Mouse (Mus musculus) lung, embryonic 14.5 days (tissue): ENCODE data around the gene Slc25a42. TPM values are rescaled to one million over a fixed set of nuclear protein-coding genes. Genes with fewer than 3 reads are reported as not detected.

Source experiments
- ATAC-seq: fragments of 200-750 bp; cut with Nextera tagmentation; 2 replicates; pipeline ENCODE4 v1.8.0; 2017; ENCODE audit warnings: mild to moderate bottlenecking, moderate TSS enrichment, moderate library complexity; ENCODE audit not compliant: insufficient read depth
- DNase-seq: peaks from one replicate; pipeline ENCODE4 v3.0.0-alpha.2; 2015
- H3K27ac ChIP-seq: fragments of 300-500 bp; sonication (generic); 2 replicates; pipeline ENCODE4 v1.5.1; 2014; ENCODE audit warnings: low read depth, mild to moderate bottlenecking, moderate library complexity
- H3K27me3 ChIP-seq: fragments of 300-500 bp; sonication (generic); 2 replicates; pipeline ENCODE4 v1.6.1; 2014; ENCODE audit warnings: low read length, control low read depth; ENCODE audit not compliant: insufficient read depth
- H3K36me3 ChIP-seq: fragments of 300-500 bp; sonication (generic); 2 replicates; pipeline ENCODE4 v1.6.1; 2014; ENCODE audit warnings: control low read depth; ENCODE audit not compliant: insufficient read depth
- H3K4me1 ChIP-seq: fragments of 300-500 bp; sonication (generic); 2 replicates; pipeline ENCODE4 v1.6.1; 2014; ENCODE audit warnings: antibody characterized with exemption, control low read depth; ENCODE audit not compliant: insufficient read depth
- H3K4me2 ChIP-seq: fragments of 300-500 bp; sonication (generic); 2 replicates; pipeline ENCODE4 v1.6.1; 2014; ENCODE audit warnings: mild to moderate bottlenecking
- H3K4me3 ChIP-seq: fragments of 300-500 bp; sonication (generic); 2 replicates; pipeline ENCODE4 v1.5.1; 2014; ENCODE audit warnings: low read depth, low read length
- H3K9ac ChIP-seq: fragments of 300-500 bp; sonication (generic); 2 replicates; pipeline ENCODE4 v1.6.1; 2014
- H3K9me3 ChIP-seq: fragments of 300-500 bp; sonication (generic); 2 replicates; pipeline ENCODE4 v1.6.1; 2016; ENCODE audit warnings: low read depth, low read length, control low read depth
- CTCF ChIP-seq: IDR thresholded peaks from 2 replicates; pipeline ENCODE4 v1.5.1; 2016; ENCODE audit warnings: antibody characterized with exemption, low read depth
- WGBS: fragments of 180-500 bp; shearing (Covaris S2); extraction: QIAGEN DNeasy Blood & Tissue Kit; methylation state at CpG from one replicate; pipeline ENCODE4 v1.1.7; 2014; 5-methylcytosine and 5-hydroxymethylcytosine counted together
- polyA plus RNA-seq: library from polyadenylated mRNA; unstranded; fragments of >200 nt; fragmentation: Nextera tagmentation; extraction: Ambion mirVana; gene quantifications from 2 replicates; pipeline ENCODE4 v1.2.1, GENCODE M21; 2014

Slc25a42 gene
- polyA plus RNA-seq, 1 experiment from 2014 or later = 3.2 TPM

DNA sequence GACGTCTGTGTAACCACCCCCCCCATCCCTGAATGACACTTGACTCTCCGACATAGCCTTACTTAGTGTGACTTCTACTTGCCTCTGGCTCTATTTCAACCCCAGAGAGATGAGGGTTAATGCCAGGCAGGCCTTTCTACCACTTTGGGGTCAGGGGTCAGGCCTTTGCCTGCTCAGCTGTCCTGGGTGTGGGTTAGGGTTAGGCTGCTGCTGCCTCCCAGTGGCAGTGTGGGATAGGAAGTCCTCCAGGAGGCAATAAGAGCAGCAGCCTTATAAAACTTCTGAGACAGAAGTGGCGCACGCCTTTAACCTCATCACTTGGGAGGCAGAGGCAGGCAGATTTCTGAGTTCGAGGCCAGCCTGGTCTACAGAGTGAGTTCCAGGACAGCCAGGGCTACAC lies 28.5 kb upstream of the Slc25a42 start:
- H3K9me3 ChIP-seq = no peaks in the 10 kb centered on the region
- H3K4me3 ChIP-seq = no peak overlapping the region
- H3K27me3 ChIP-seq = no peaks in the 10 kb centered on the region
- DNase-seq = no peak
- peaks cover 4% of the 10 kb centered on the region; the same call in 1 of the 2 replicates for H3K4me1 ChIP-seq
- H3K36me3 ChIP-seq = peaks cover 86% of the 10 kb centered on the region
- H3K9ac ChIP-seq = no peak overlapping the region
- no peak for ATAC-seq
- no peak overlapping the region for H3K27ac ChIP-seq
- TF ChIP-seq CTCF = peak; percentile 17
- 88% methylated on average over 5 of the region's 5 CpGs for WGBS
- H3K4me2 ChIP-seq = no peak overlapping the region

- Histone ChIP-seq H3K9me3 (no peaks in the 10 kb centered on the region), H3K27ac (no peak overlapping the region), H3K9ac (no peak overlapping the region), H3K4me3 (no peak overlapping the region), H3K27me3 (no peaks in the 10 kb centered on the region), H3K4me2 (no peak overlapping the region), H3K4me1 (peaks cover 12% of the 10 kb centered on the region; the same call in 1 of the 2 replicates), H3K36me3 (peaks cover 62% of the 10 kb centered on the region)
- DNase-seq (no peak), ATAC-seq (no peak)
- 83% methylated on average over 2 of the region's 2 CpGs for WGBS
- no peak for TF ChIP-seq CTCF
Observed at GRCm38 (mm10) chr8:70237842-70238241, 25.7 kb upstream of the Slc25a42 start.

- ATAC-seq (no peak), DNase-seq (no peak)
- TF ChIP-seq CTCF = no peak
- H3K9ac ChIP-seq = peak overlapping the region; percentile 82
- H3K4me3 ChIP-seq = peak overlapping the region; percentile 79
- H3K36me3 ChIP-seq = peaks cover 41% of the 10 kb centered on the region
- H3K4me2 ChIP-seq = peak overlapping the region; percentile 96
- H3K27me3 ChIP-seq = no peaks in the 10 kb centered on the region
- no peaks in the 10 kb centered on the region for H3K9me3 ChIP-seq
- H3K27ac ChIP-seq = peak overlapping the region; percentile 94
- peaks cover 14% of the 10 kb centered on the region; the same call in 1 of the 2 replicates for H3K4me1 ChIP-seq
- 0% methylated on average over 15 of the region's 15 CpGs for WGBS
Observed at GRCm38 (mm10) chr8:70234781-70235128, 22.6 kb upstream of the Slc25a42 start.

DNA sequence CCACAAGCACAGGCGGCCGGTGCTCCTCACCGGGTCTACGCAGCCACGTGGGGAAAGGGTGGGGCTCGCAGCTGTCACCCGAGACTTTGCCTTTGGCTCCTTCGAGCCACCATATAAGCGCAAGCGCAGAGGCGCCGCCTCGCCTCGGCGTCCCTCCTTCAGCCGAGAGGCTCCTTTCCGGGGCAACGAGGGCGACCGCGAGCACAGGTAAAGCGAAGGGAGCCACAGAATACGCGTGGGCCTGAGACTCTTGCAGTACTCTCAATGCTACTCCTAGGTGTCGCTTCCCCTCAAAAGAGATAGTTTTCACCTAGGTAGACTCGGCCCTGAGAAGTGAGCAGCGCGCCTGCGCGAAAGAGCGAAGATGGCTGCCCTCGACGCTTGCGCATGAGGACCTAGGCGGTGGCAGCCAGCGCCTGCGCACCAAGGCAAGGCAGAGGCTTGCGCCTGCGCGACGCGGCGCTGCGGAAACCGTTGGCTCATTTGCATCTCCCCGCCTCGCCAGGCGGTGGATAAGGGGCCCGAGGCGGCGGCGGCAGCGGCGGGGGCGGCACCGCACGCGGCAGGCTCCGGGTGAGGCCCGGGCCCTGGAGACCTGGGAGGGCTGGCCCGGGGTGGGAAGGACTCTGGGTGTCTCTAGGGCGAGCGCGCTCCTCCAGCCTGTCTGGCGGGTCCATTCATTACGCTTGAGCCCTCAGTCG lies 22.1 kb upstream of the Slc25a42 start, which contains the start of the genes Sugp2 and Armc6:
TSS of gene Sugp2 (plus strand) at position 147 of the 701 bp plus-strand sequence.
TSS of gene Armc6 (minus strand) at position 387 of the 701 bp plus-strand sequence.
- H3K4me2 ChIP-seq = peak within 1 kb of the TSS; percentile 96
- peaks cover 44% of the 10 kb centered on the region for H3K36me3 ChIP-seq
- peak within 1 kb of the TSS; percentile 94 for H3K27ac ChIP-seq
- peak within 1 kb of the TSS; percentile 82 for H3K9ac ChIP-seq
- peak within 1 kb of the TSS; percentile 79 for H3K4me3 ChIP-seq
- peaks cover 14% of the 10 kb centered on the region; the same call in 1 of the 2 replicates for H3K4me1 ChIP-seq
- no peak for TF ChIP-seq CTCF
- DNase-seq (peak; percentile 99), ATAC-seq (peak; percentile 98)
- no peaks in the 10 kb centered on the region for H3K9me3 ChIP-seq
- no peaks in the 10 kb centered on the region for H3K27me3 ChIP-seq
- WGBS = under 1% methylated on average over 67 of the region's 67 CpGs

DNA sequence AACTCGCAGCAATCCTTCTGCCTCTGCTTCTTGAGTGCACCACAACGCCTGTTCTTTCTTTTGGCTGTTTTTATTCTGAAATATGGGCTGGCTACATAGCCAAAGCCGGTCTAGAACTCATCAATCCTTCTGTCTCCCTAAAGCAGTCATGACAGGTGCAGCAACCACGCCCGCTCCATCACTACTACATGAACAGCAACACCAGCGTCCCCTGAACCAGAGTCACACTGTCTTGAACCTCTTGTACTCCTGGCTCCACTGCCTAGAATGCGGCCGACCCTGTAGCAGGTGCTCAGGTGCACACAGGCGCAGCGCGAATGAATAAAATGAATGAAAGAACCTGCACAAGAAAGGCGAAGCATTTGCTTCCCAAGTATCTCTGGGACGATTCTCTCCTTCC lies 21.5 kb upstream of the Slc25a42 start:
- ATAC-seq = peak; percentile 10; the same call in 1 of the 2 replicates
- H3K27ac ChIP-seq = peak overlapping the region; percentile 94; the same call in 1 of the 2 replicates

DNA sequence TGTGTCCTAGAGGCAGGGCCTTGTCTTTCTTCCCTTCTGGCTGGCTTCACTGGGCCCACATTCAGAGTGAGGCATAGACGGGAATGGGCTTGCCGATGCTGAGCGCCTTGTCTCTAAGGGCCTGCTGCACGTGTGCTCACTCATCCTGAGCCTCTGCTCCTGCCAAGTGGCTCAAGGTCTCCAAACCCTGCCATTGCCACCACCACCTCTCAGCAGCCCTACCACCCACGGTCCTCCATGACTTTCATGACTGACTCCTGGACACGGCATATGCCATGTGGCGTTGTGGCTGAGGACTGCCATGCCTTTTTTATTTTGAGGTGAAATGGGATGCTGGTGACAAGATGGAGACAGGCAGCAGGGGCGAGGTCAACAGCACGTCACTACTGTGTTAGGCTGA lies 18.7 kb upstream of the Slc25a42 start:
- Histone ChIP-seq H3K9ac (no peak overlapping the region), H3K27me3 (no peaks in the 10 kb centered on the region), H3K9me3 (no peaks in the 10 kb centered on the region), H3K4me2 (no peak overlapping the region), H3K27ac (no peak overlapping the region), H3K4me3 (no peak overlapping the region), H3K4me1 (peaks cover 13% of the 10 kb centered on the region; the same call in 1 of the 2 replicates), H3K36me3 (peaks cover 28% of the 10 kb centered on the region)
- DNase-seq (no peak), ATAC-seq (no peak)
- whole genome bisulfite sequencing = 92% methylated on average over 9 of the region's 9 CpGs
- TF ChIP-seq CTCF = no peak

More for the DNA sequence above, 21.5 kb upstream of the Slc25a42 start:
- H3K9me3 ChIP-seq = no peaks in the 10 kb centered on the region
- WGBS = 4% methylated on average over 13 of the region's 13 CpGs
- H3K36me3 ChIP-seq = peaks cover 43% of the 10 kb centered on the region
- H3K4me3 ChIP-seq = peak overlapping the region; percentile 79
- peak overlapping the region; percentile 96 for H3K4me2 ChIP-seq
- no peak for TF ChIP-seq CTCF
- peak overlapping the region; percentile 82 for H3K9ac ChIP-seq
- DNase-seq = no peak
- no peaks in the 10 kb centered on the region for H3K27me3 ChIP-seq
- peaks cover 14% of the 10 kb centered on the region; the same call in 1 of the 2 replicates for H3K4me1 ChIP-seq

- TF ChIP-seq CTCF = no peak
- DNase-seq (no peak), ATAC-seq (no peak)
- Histone ChIP-seq H3K4me2 (no peak overlapping the region), H3K27ac (no peak overlapping the region), H3K27me3 (no peaks in the 10 kb centered on the region), H3K9ac (no peak overlapping the region), H3K4me1 (peaks cover 3% of the 10 kb centered on the region; the same call in 1 of the 2 replicates), H3K4me3 (no peak overlapping the region), H3K36me3 (peaks cover 48% of the 10 kb centered on the region), H3K9me3 (no peaks in the 10 kb centered on the region)
- 73% methylated on average over 4 of the region's 4 CpGs for WGBS
Observed at GRCm38 (mm10) chr8:70227997-70228396, 15.9 kb upstream of the Slc25a42 start.
